Mouse (Mus musculus) midbrain, embryonic 14.5 days (tissue): ENCODE data around the gene Hpse2. TPM values are rescaled to one million over a fixed set of nuclear protein-coding genes. Genes with fewer than 3 reads are reported as not detected.

Experiments
- ATAC-seq: fragments of 200-750 bp; cut with Nextera tagmentation; 2 replicates; pipeline ENCODE4 v1.8.0; 2017; ENCODE audit warnings: moderate number of reproducible peaks, moderate library complexity; ENCODE audit not compliant: low FRiP score, low TSS enrichment
- DNase-seq: peaks from one replicate; pipeline ENCODE4 v3.0.0-alpha.2; 2015
- H3K27ac ChIP-seq: fragments of 300-500 bp; sonication (generic); replicated peaks from 2 replicates; pipeline ENCODE4 v1.5.1; 2014; ENCODE audit warnings: mild to moderate bottlenecking, low read depth, low read length, moderate library complexity
- H3K27me3 ChIP-seq: fragments of 300-500 bp; sonication (generic); 2 replicates; pipeline ENCODE4 v1.6.1; 2014; ENCODE audit warnings: low read length, control low read depth, mixed read lengths; ENCODE audit not compliant: control insufficient read depth, insufficient read depth
- H3K36me3 ChIP-seq: fragments of 300-500 bp; sonication (generic); 2 replicates; pipeline ENCODE4 v1.6.1; 2014; ENCODE audit warnings: low read length, control low read depth; ENCODE audit not compliant: control insufficient read depth, insufficient read depth
- H3K4me1 ChIP-seq: fragments of 300-500 bp; sonication (generic); 2 replicates; pipeline ENCODE4 v1.6.1; 2014; ENCODE audit warnings: mild to moderate bottlenecking, antibody characterized with exemption, low read length, control low read depth; ENCODE audit not compliant: control insufficient read depth, insufficient read depth
- H3K4me2 ChIP-seq: fragments of 300-500 bp; sonication (generic); 2 replicates; pipeline ENCODE4 v1.6.1; 2014; ENCODE audit warnings: mild to moderate bottlenecking, low read length, moderate library complexity
- H3K4me3 ChIP-seq: fragments of 300-500 bp; sonication (generic); replicated peaks from 2 replicates; pipeline ENCODE4 v1.5.1; 2014; ENCODE audit warnings: low read depth, low read length
- H3K9ac ChIP-seq: fragments of 300-500 bp; sonication (generic); replicated peaks from 2 replicates; pipeline ENCODE4 v1.6.1; 2014; ENCODE audit warnings: mild to moderate bottlenecking, low read length, moderate library complexity
- H3K9me3 ChIP-seq: fragments of 300-500 bp; sonication (generic); 2 replicates; pipeline ENCODE4 v1.6.1; 2016; ENCODE audit warnings: low read length, control low read depth, mixed read lengths; ENCODE audit not compliant: control insufficient read depth
- WGBS: fragments of 180-500 bp; shearing (Covaris S2); extraction: QIAGEN DNeasy Blood & Tissue Kit; methylation state at CpG from one replicate; pipeline ENCODE4 v1.1.7; 2014; 5-methylcytosine and 5-hydroxymethylcytosine counted together
- polyA plus RNA-seq: library from polyadenylated mRNA; unstranded; fragments of >200 nt; fragmentation: Nextera tagmentation; extraction: Ambion mirVana; gene quantifications from 2 replicates; pipeline ENCODE4 v1.2.1, GENCODE M21; 2014

Hpse2 gene
- polyA plus RNA-seq, 1 experiment from 2014 or later = not detected

GRCm38 (mm10) chr19:43027305-43027704 is 360.9 kb downstream of the Hpse2 start:
- no peak overlapping the region for H3K4me3 ChIP-seq
- no peak overlapping the region for H3K4me2 ChIP-seq
- WGBS = 38% methylated on average over 4 of the region's 4 CpGs
- H3K27me3 ChIP-seq = no peaks in the 10 kb centered on the region
- no peaks in the 10 kb centered on the region for H3K4me1 ChIP-seq
- no peak overlapping the region for H3K9ac ChIP-seq
- ATAC-seq = no peak; the same call in 1 of the 2 replicates
- no peaks in the 10 kb centered on the region for H3K9me3 ChIP-seq
- no peak overlapping the region for H3K27ac ChIP-seq
- DNase-seq = peak; percentile 72
- H3K36me3 ChIP-seq = no peaks in the 10 kb centered on the region

GRCm38 (mm10) chr19:43022611-43023173 is 365.5 kb downstream of the Hpse2 start:
- H3K27me3 ChIP-seq = no peaks in the 10 kb centered on the region
- 94% methylated on average over 3 of the region's 3 CpGs for WGBS
- no peak overlapping the region for H3K27ac ChIP-seq
- no peak overlapping the region for H3K9ac ChIP-seq
- H3K9me3 ChIP-seq = no peaks in the 10 kb centered on the region
- ATAC-seq = no peak
- no peaks in the 10 kb centered on the region for H3K4me1 ChIP-seq
- H3K4me3 ChIP-seq = no peak overlapping the region
- no peaks in the 10 kb centered on the region for H3K36me3 ChIP-seq
- no peak overlapping the region for H3K4me2 ChIP-seq
- DNase-seq = no peak

GRCm38 (mm10) chr19:43018792-43019191 is 369.4 kb downstream of the Hpse2 start:
- DNase-seq (no peak), ATAC-seq (no peak)
- Histone ChIP-seq H3K9ac (no peak overlapping the region), H3K4me2 (no peak overlapping the region), H3K4me1 (no peaks in the 10 kb centered on the region), H3K36me3 (no peaks in the 10 kb centered on the region), H3K4me3 (no peak overlapping the region), H3K9me3 (no peaks in the 10 kb centered on the region), H3K27ac (no peak overlapping the region), H3K27me3 (no peaks in the 10 kb centered on the region)
- WGBS = 90% methylated on average over 5 of the region's 5 CpGs

- Histone ChIP-seq H3K4me3 (no peak overlapping the region), H3K4me1 (no peaks in the 10 kb centered on the region), H3K36me3 (no peaks in the 10 kb centered on the region), H3K27ac (no peak overlapping the region), H3K9ac (no peak overlapping the region), H3K4me2 (no peak overlapping the region), H3K9me3 (no peaks in the 10 kb centered on the region), H3K27me3 (no peaks in the 10 kb centered on the region)
- no peak for ATAC-seq
- no peak for DNase-seq
- 91% methylated on average over 4 of the region's 4 CpGs for WGBS
Observed at GRCm38 (mm10) chr19:42996406-42996805, 391.7 kb downstream of the Hpse2 start.

DNA sequence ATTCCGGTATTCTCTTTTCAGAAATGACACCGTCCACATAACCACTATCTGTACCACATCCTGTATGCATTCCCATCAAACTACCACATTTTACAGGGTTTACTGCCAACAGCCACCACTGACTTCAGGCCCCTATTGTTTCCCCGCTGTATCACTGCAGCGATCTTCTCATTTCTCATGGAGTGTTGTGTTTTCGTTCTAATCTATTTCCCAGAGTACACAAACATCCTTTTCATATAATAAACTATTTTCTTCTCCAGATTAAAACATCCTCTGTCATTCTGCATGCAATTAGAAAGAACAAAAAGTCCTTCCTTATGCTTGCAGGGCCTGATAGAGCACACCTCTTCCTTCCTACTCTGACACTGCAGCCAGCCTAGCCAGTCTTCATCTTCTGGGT is 399.3 kb downstream of the Hpse2 start:
- H3K4me1 ChIP-seq = no peaks in the 10 kb centered on the region
- no peak overlapping the region for H3K27ac ChIP-seq
- H3K36me3 ChIP-seq = no peaks in the 10 kb centered on the region
- H3K4me2 ChIP-seq = no peak overlapping the region
- no peak for ATAC-seq
- no peak for DNase-seq
- H3K27me3 ChIP-seq = no peaks in the 10 kb centered on the region
- no peak overlapping the region for H3K9ac ChIP-seq
- no peaks in the 10 kb centered on the region for H3K9me3 ChIP-seq
- H3K4me3 ChIP-seq = no peak overlapping the region
- 91% methylated on average over 5 of the region's 5 CpGs for WGBS

- Histone ChIP-seq H3K27ac (no peak overlapping the region), H3K4me2 (no peak overlapping the region), H3K9me3 (no peaks in the 10 kb centered on the region), H3K9ac (no peak overlapping the region), H3K27me3 (no peaks in the 10 kb centered on the region), H3K4me1 (no peaks in the 10 kb centered on the region), H3K36me3 (no peaks in the 10 kb centered on the region), H3K4me3 (no peak overlapping the region)
- ATAC-seq (no peak), DNase-seq (no peak)
- WGBS = 84% methylated on average over 1 of the region's 1 CpGs
Observed at GRCm38 (mm10) chr19:42986315-42986701, 401.8 kb downstream of the Hpse2 start.

DNA sequence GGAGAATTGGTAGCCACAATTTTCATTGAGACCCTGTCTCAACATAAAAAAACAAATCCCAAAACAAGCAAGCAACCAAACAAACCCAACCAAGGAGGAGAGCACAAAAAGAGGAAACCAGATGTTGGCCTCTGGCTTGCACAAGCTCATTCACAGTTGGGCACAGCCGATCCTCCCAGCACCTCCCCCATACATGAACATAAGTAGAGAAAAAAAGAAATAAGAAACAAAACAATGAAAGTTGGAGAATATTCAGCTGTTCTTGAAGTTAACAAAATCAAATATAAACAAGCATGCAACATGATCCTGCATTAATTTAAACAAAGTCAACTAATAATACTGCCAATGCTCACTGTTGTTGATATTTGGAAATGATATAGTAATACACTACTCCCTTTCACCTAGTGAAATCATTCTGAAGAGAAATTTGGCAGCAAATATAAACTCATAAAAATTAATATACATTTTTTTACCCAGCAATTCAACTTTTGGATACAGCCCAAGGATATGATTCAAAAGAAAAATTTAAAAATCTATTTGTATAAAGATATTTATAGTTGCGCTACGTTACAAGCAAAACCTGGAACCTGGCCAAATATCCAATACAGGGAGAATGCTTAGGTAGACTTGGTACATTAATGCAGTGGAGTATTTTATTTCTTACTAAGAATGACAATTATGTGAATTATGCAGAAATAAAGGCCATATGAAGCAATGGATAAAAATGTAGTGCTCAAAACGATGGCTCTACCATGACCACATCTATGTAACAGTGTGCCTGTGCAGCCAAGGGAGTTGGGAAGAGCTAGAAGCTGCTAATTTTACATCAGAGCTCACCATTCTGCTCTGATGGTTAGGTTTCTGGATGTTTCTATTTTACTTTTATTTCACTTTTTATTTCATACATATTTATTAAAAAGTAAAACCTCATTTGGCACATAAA is 402.5 kb downstream of the Hpse2 start:
- H3K4me1 ChIP-seq = no peaks in the 10 kb centered on the region
- H3K4me3 ChIP-seq = no peak overlapping the region
- no peak overlapping the region for H3K4me2 ChIP-seq
- no peak overlapping the region for H3K27ac ChIP-seq
- ATAC-seq = no peak
- no peaks in the 10 kb centered on the region for H3K27me3 ChIP-seq
- no peaks in the 10 kb centered on the region for H3K9me3 ChIP-seq
- WGBS = 88% methylated on average over 4 of the region's 4 CpGs
- peak; percentile 8 for DNase-seq
- H3K36me3 ChIP-seq = no peaks in the 10 kb centered on the region
- no peak overlapping the region for H3K9ac ChIP-seq

- Histone ChIP-seq H3K27ac (no peak overlapping the region), H3K36me3 (no peaks in the 10 kb centered on the region), H3K4me2 (no peak overlapping the region), H3K4me1 (no peaks in the 10 kb centered on the region), H3K9ac (no peak overlapping the region), H3K9me3 (0 out of 2 replicates have a peak, but pooled peaks cover 3% of the 10 kb centered on the region), H3K4me3 (no peak overlapping the region), H3K27me3 (no peaks in the 10 kb centered on the region)
- DNase-seq (no peak), ATAC-seq (no peak)
- 89% methylated on average over 3 of the region's 3 CpGs for WGBS
Observed at GRCm38 (mm10) chr19:42980537-42980936, 407.6 kb downstream of the Hpse2 start.

- Histone ChIP-seq H3K36me3 (no peaks in the 10 kb centered on the region), H3K27me3 (no peaks in the 10 kb centered on the region), H3K9ac (no peak overlapping the region), H3K4me1 (no peaks in the 10 kb centered on the region), H3K9me3 (0 out of 2 replicates have a peak, but pooled peaks cover 3% of the 10 kb centered on the region), H3K4me3 (no peak overlapping the region), H3K27ac (no peak overlapping the region), H3K4me2 (no peak overlapping the region)
- no peak for DNase-seq
- no peak for ATAC-seq
- 82% methylated on average over 2 of the region's 2 CpGs for WGBS
Observed at GRCm38 (mm10) chr19:42977938-42978337, 410.2 kb downstream of the Hpse2 start.
